Mouse (Mus musculus) erythroblast, embryonic 14.5 days (primary cell): ENCODE results near the gene Gm21964.

ENCODE experiments used
- GATA1 ChIP-seq: IDR thresholded peaks from 2 replicates; pipeline ENCODE4 v1.6.1; 2012; ENCODE audit warnings: low read length, inconsistent platforms, mixed read lengths
- TAL1 ChIP-seq: IDR thresholded peaks from 3 replicates; pipeline ENCODE4 v1.6.1; 2012; ENCODE audit warnings: low read length, inconsistent platforms, mixed read lengths

DNA sequence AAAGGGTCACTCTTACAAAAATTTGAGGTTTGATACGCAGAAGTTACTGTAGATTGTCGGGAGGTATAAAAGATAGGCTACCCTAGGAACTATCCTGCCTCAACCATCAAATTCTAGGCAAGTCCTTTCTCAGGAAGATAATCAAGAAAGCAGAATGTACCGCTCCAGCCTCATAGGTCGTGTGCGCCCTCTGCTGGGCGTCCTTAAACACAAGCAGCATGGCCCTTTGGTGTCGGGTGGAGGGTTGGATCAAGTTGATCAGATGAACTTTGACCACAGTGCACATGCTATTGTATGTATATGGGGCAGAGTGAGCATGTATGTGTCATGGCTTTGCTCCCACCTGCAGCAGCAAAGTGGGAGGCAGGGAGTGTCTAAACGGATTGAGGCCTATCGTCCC, 29.4 kb upstream of the Gm21964 start:
- no peak for TF ChIP-seq TAL1
- TF ChIP-seq GATA1: no peak
